Mouse (Mus musculus) lung, embryonic 15.5 days (tissue): ENCODE results near the gene Ric1. TPM values are rescaled to one million over a fixed set of nuclear protein-coding genes. Genes with fewer than 3 reads are reported as not detected.
A peak's percentile ranks its signal among the peaks of the same experiment; 100 is the strongest.

Experiments used
- ATAC-seq: fragments of 200-750 bp; cut with Nextera tagmentation; 2 replicates; pipeline ENCODE4 v1.8.0; 2017; ENCODE audit warnings: moderate number of reproducible peaks, borderline replicate concordance; ENCODE audit not compliant: low FRiP score, low TSS enrichment; ENCODE audit errors: extremely low read depth
- H3K27ac ChIP-seq: fragments of 300-500 bp; sonication (generic); 2 replicates; pipeline ENCODE4 v1.5.1; 2015; ENCODE audit warnings: moderate library complexity, mild to moderate bottlenecking, inconsistent platforms
- H3K27me3 ChIP-seq: fragments of 300-500 bp; sonication (generic); 2 replicates; pipeline ENCODE4 v1.6.1; 2015; ENCODE audit warnings: inconsistent platforms
- H3K36me3 ChIP-seq: fragments of 300-500 bp; sonication (generic); 2 replicates; pipeline ENCODE4 v1.6.1; 2015; ENCODE audit warnings: inconsistent platforms
- H3K4me1 ChIP-seq: fragments of 300-500 bp; sonication (generic); 2 replicates; pipeline ENCODE4 v1.6.1; 2015; ENCODE audit warnings: inconsistent platforms
- H3K4me2 ChIP-seq: fragments of 300-500 bp; sonication (generic); 2 replicates; pipeline ENCODE4 v1.6.1; 2015; ENCODE audit warnings: inconsistent platforms, mild to moderate bottlenecking, moderate library complexity
- H3K4me3 ChIP-seq: fragments of 300-500 bp; sonication (generic); 2 replicates; pipeline ENCODE4 v1.5.1; 2015; ENCODE audit warnings: mild to moderate bottlenecking, inconsistent platforms
- H3K9ac ChIP-seq: fragments of 300-500 bp; sonication (generic); 2 replicates; pipeline ENCODE4 v1.6.1; 2015; ENCODE audit warnings: inconsistent platforms
- H3K9me3 ChIP-seq: fragments of 300-500 bp; sonication (generic); 2 replicates; pipeline ENCODE4 v1.6.1; 2016; ENCODE audit warnings: inconsistent platforms
- WGBS: fragments of 180-500 bp; shearing (Covaris S2); methylation state at CpG from one replicate; pipeline ENCODE4 v1.1.7; 2015; 5-methylcytosine and 5-hydroxymethylcytosine counted together
- polyA plus RNA-seq: library from polyadenylated mRNA; unstranded; fragments of >200 nt; fragmentation: Nextera tagmentation; extraction: Ambion mirVana; gene quantifications from 2 replicates; pipeline ENCODE4 v1.2.1, GENCODE M21; 2015

Gene Ric1
- polyA plus RNA-seq, 1 experiment from 2014 or later, result 12.5 TPM

GRCm38 (mm10) chr19:29596276-29596675 is 74.2 kb downstream of the Ric1 start:
- no peak overlapping the region for H3K4me2 ChIP-seq
- peaks cover 39% of the 10 kb centered on the region for H3K36me3 ChIP-seq
- WGBS, result 92% methylated on average over 3 of the region's 3 CpGs
- H3K4me3 ChIP-seq, result no peak overlapping the region
- H3K4me1 ChIP-seq, result no peaks in the 10 kb centered on the region
- H3K9ac ChIP-seq, result no peak overlapping the region
- H3K27ac ChIP-seq, result no peak overlapping the region
- H3K27me3 ChIP-seq, result no peaks in the 10 kb centered on the region
- no peaks in the 10 kb centered on the region for H3K9me3 ChIP-seq
- no peak for ATAC-seq

GRCm38 (mm10) chr19:29596985-29597384 is 74.9 kb downstream of the Ric1 start:
- H3K4me3 ChIP-seq, result no peak overlapping the region
- WGBS, result 92% methylated on average over 2 of the region's 2 CpGs
- no peaks in the 10 kb centered on the region for H3K4me1 ChIP-seq
- H3K27ac ChIP-seq, result no peak overlapping the region
- ATAC-seq, result no peak
- H3K36me3 ChIP-seq, result peaks cover 42% of the 10 kb centered on the region
- H3K9me3 ChIP-seq, result no peaks in the 10 kb centered on the region
- H3K4me2 ChIP-seq, result no peak overlapping the region
- no peak overlapping the region for H3K9ac ChIP-seq
- no peaks in the 10 kb centered on the region for H3K27me3 ChIP-seq

GRCm38 (mm10) chr19:29598981-29599380 is 76.9 kb downstream of the Ric1 start:
- H3K36me3 ChIP-seq, result peaks cover 60% of the 10 kb centered on the region
- no peaks in the 10 kb centered on the region for H3K4me1 ChIP-seq
- H3K4me2 ChIP-seq, result no peak overlapping the region
- no peak overlapping the region for H3K9ac ChIP-seq
- no peak overlapping the region for H3K27ac ChIP-seq
- H3K4me3 ChIP-seq, result no peak overlapping the region
- H3K9me3 ChIP-seq, result no peaks in the 10 kb centered on the region
- ATAC-seq, result no peak
- 88% methylated on average over 5 of the region's 5 CpGs for WGBS
- no peaks in the 10 kb centered on the region for H3K27me3 ChIP-seq

GRCm38 (mm10) chr19:29603548-29604353 is 81.7 kb downstream of the Ric1 start:
- H3K27ac ChIP-seq, result no peak overlapping the region
- H3K4me2 ChIP-seq, result no peak overlapping the region
- H3K4me3 ChIP-seq, result no peak overlapping the region
- no peaks in the 10 kb centered on the region for H3K4me1 ChIP-seq
- H3K36me3 ChIP-seq, result peaks cover 50% of the 10 kb centered on the region
- no peaks in the 10 kb centered on the region for H3K27me3 ChIP-seq
- 78% methylated on average over 14 of the region's 14 CpGs for WGBS
- no peak for ATAC-seq
- no peaks in the 10 kb centered on the region for H3K9me3 ChIP-seq
- no peak overlapping the region for H3K9ac ChIP-seq

GRCm38 (mm10) chr19:29604653-29605052 is 82.6 kb downstream of the Ric1 start:
- Histone ChIP-seq H3K27me3 (no peaks in the 10 kb centered on the region), H3K36me3 (peaks cover 41% of the 10 kb centered on the region), H3K4me3 (no peak overlapping the region), H3K4me1 (no peaks in the 10 kb centered on the region), H3K4me2 (no peak overlapping the region), H3K9me3 (no peaks in the 10 kb centered on the region), H3K27ac (no peak overlapping the region), H3K9ac (no peak overlapping the region)
- no peak for ATAC-seq
- WGBS, result 93% methylated on average over 3 of the region's 3 CpGs

- H3K27ac ChIP-seq, result no peak overlapping the region
- no peak overlapping the region for H3K4me3 ChIP-seq
- H3K27me3 ChIP-seq, result no peaks in the 10 kb centered on the region
- no peaks in the 10 kb centered on the region for H3K9me3 ChIP-seq
- no peak overlapping the region for H3K9ac ChIP-seq
- H3K4me1 ChIP-seq, result no peaks in the 10 kb centered on the region
- ATAC-seq, result no peak
- 89% methylated on average over 4 of the region's 4 CpGs for WGBS
- peaks cover 28% of the 10 kb centered on the region for H3K36me3 ChIP-seq
- no peak overlapping the region for H3K4me2 ChIP-seq
Observed at GRCm38 (mm10) chr19:29607521-29607920, 85.4 kb downstream of the Ric1 start.

- no peak overlapping the region for H3K9ac ChIP-seq
- no peak overlapping the region for H3K4me3 ChIP-seq
- no peak overlapping the region for H3K4me2 ChIP-seq
- no peak overlapping the region for H3K27ac ChIP-seq
- 88% methylated on average over 4 of the region's 4 CpGs for WGBS
- no peak for ATAC-seq
- H3K9me3 ChIP-seq, result no peaks in the 10 kb centered on the region
- H3K27me3 ChIP-seq, result no peaks in the 10 kb centered on the region
- peaks cover 21% of the 10 kb centered on the region for H3K36me3 ChIP-seq
- H3K4me1 ChIP-seq, result no peaks in the 10 kb centered on the region
Observed at GRCm38 (mm10) chr19:29608212-29608611, 86.1 kb downstream of the Ric1 start.

GRCm38 (mm10) chr19:29610907-29611306 is 88.8 kb downstream of the Ric1 start:
- Histone ChIP-seq H3K4me1 (no peaks in the 10 kb centered on the region), H3K9ac (no peak overlapping the region), H3K9me3 (no peaks in the 10 kb centered on the region), H3K4me3 (no peak overlapping the region), H3K36me3 (peaks cover 10% of the 10 kb centered on the region; the same call in 1 of the 2 replicates), H3K27ac (no peak overlapping the region), H3K4me2 (no peak overlapping the region), H3K27me3 (no peaks in the 10 kb centered on the region)
- WGBS, result 51% methylated on average over 10 of the region's 10 CpGs
- ATAC-seq, result no peak

GRCm38 (mm10) chr19:29612102-29612501 is 90.0 kb downstream of the Ric1 start:
- no peak overlapping the region for H3K4me3 ChIP-seq
- no peaks in the 10 kb centered on the region for H3K27me3 ChIP-seq
- 81% methylated on average over 2 of the region's 2 CpGs for WGBS
- H3K4me1 ChIP-seq, result no peaks in the 10 kb centered on the region
- H3K27ac ChIP-seq, result no peak overlapping the region
- H3K36me3 ChIP-seq, result peaks cover 10% of the 10 kb centered on the region; the same call in 1 of the 2 replicates
- no peak overlapping the region for H3K9ac ChIP-seq
- H3K4me2 ChIP-seq, result no peak overlapping the region
- H3K9me3 ChIP-seq, result no peaks in the 10 kb centered on the region
- ATAC-seq, result no peak

- 37% methylated on average over 9 of the region's 9 CpGs for WGBS
- H3K4me2 ChIP-seq, result peak overlapping the region; percentile 38
- H3K27me3 ChIP-seq, result peaks cover 14% of the 10 kb centered on the region; the same call in 1 of the 2 replicates
- H3K9me3 ChIP-seq, result no peaks in the 10 kb centered on the region
- no peak overlapping the region for H3K4me3 ChIP-seq
- no peak overlapping the region for H3K27ac ChIP-seq
- no peaks in the 10 kb centered on the region for H3K36me3 ChIP-seq
- no peak for ATAC-seq
- H3K4me1 ChIP-seq, result no peaks in the 10 kb centered on the region
- no peak overlapping the region for H3K9ac ChIP-seq
Observed at GRCm38 (mm10) chr19:29641055-29641454, 119.0 kb downstream of the Ric1 start.

- Histone ChIP-seq H3K9me3 (no peaks in the 10 kb centered on the region), H3K27ac (no peak overlapping the region), H3K4me1 (no peaks in the 10 kb centered on the region), H3K4me2 (peak overlapping the region; percentile 38; the same call in 1 of the 2 replicates), H3K27me3 (peaks cover 19% of the 10 kb centered on the region; the same call in 1 of the 2 replicates), H3K36me3 (no peaks in the 10 kb centered on the region), H3K9ac (no peak overlapping the region), H3K4me3 (no peak overlapping the region)
- no peak for ATAC-seq
- 74% methylated on average over 5 of the region's 5 CpGs for WGBS
Observed at GRCm38 (mm10) chr19:29641510-29641909, 119.4 kb downstream of the Ric1 start.

- H3K36me3 ChIP-seq, result no peaks in the 10 kb centered on the region
- H3K9ac ChIP-seq, result no peak overlapping the region
- no peak for ATAC-seq
- H3K27me3 ChIP-seq, result peaks cover 20% of the 10 kb centered on the region; the same call in 1 of the 2 replicates
- 51% methylated on average over 6 of the region's 6 CpGs for WGBS
- no peak overlapping the region for H3K4me3 ChIP-seq
- H3K4me1 ChIP-seq, result 0 out of 2 replicates have a peak, but pooled peaks cover under 1% of the 10 kb centered on the region
- H3K9me3 ChIP-seq, result no peaks in the 10 kb centered on the region
- no peak overlapping the region for H3K4me2 ChIP-seq
- H3K27ac ChIP-seq, result no peak overlapping the region
Observed at GRCm38 (mm10) chr19:29642211-29642610, 120.1 kb downstream of the Ric1 start.
